Comparison of ENCODE assay signal across 8 mouse cellular contexts in the genomic region with DNA sequence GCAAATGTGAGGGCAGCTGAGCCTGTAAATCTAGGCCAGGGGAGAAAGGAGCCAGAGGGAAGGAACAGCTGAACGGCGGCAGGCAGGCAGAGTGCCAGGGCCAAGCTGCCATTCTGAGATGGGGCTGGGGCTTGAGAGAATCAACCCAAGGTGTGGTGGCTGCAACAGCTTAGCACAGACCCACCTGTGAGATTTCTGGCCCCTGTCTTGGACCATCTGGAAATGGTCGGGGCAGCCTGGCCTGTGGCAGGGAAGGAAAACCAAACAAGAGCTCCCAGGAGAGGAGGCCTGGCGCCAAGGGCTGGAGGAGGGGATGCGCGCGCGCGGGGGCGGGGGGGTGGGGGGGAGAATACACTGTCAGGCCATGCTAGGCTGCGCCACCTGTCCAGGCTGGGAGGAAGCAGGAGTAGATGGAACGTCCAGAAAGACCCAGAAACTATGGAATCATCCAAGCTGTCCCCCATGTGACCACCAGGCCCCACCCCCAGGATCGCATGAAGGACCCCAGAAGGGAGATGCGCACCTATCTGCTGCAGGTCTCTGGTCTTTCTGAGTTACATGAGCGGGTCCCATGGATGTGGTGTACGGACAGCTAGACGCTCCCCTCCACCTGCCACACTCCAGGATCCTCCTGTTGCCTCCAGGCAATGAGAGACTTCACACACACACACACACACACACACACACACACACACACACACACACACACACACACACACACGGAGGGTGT. TPM values are rescaled to one million over a fixed set of nuclear protein-coding genes. Genes with fewer than 3 reads are reported as not detected.
DNase-seq lines count a peak whose midpoint lies in the region; ATAC-seq lines count a peak whose summit lies in the region.

No protein-coding gene starts in this region.

- H3K4me2 ChIP-seq in embryonic facial prominence, embryonic 14.5 days (ENCODE audit: low read depth, low read length): peak overlapping the region; percentile 20; the same call in 1 of the 2 replicates
- H3K4me2 ChIP-seq in liver, embryonic 16.5 days (ENCODE audit: low read depth, low read length): peak overlapping the region; percentile 8; the same call in 1 of the 2 replicates

- no peak overlapping the region for H3K27ac ChIP-seq in embryonic facial prominence, embryonic 14.5 days (replicated peaks; ENCODE audit: low read depth, low read length)
- no peak overlapping the region for H3K27ac ChIP-seq in liver, embryonic 16.5 days (ENCODE audit: low read length)

- H3K4me1 ChIP-seq in embryonic facial prominence, embryonic 14.5 days (ENCODE audit: control insufficient read depth, insufficient read depth, low read length): peaks cover 40% of the 10 kb centered on the region
- H3K4me1 ChIP-seq in liver, embryonic 16.5 days (ENCODE audit: control insufficient read depth, low read depth, low read length): peaks cover 31% of the 10 kb centered on the region

- no peak overlapping the region for H3K4me3 ChIP-seq in embryonic facial prominence, embryonic 14.5 days (ENCODE audit: low read depth, low read length)
- no peak overlapping the region for H3K4me3 ChIP-seq in liver, embryonic 16.5 days (ENCODE audit: low read depth, low read length)

- H3K9ac ChIP-seq in embryonic facial prominence, embryonic 14.5 days (ENCODE audit: low read depth, low read length): no peak overlapping the region
- no peak overlapping the region for H3K9ac ChIP-seq in liver, embryonic 16.5 days (ENCODE audit: low read depth, low read length)

- 33% methylated on average over 10 of the region's 18 CpGs for WGBS in embryonic facial prominence, embryonic 14.5 days
- 66% methylated on average over 18 of the region's 18 CpGs for WGBS in liver, embryonic 16.5 days (ENCODE audit: insufficient replicate concordance)

- ATAC-seq in embryonic facial prominence, embryonic 14.5 days (ENCODE audit: low read depth): no peak
- no peak for ATAC-seq in liver, embryonic 16.5 days (ENCODE audit: low read depth)
- no peak for ATAC-seq in CD4-positive, CD25-positive, alpha-beta regulatory T cell, adult 4 months

- no peaks in the 10 kb centered on the region for H3K27me3 ChIP-seq in embryonic facial prominence, embryonic 14.5 days (replicated peaks; ENCODE audit: control insufficient read depth, insufficient read depth, low read length)
- peaks cover 20% of the 10 kb centered on the region for H3K27me3 ChIP-seq in liver, embryonic 16.5 days (ENCODE audit: control insufficient read depth, insufficient read depth, low read depth, low read length)

- no peaks in the 10 kb centered on the region for H3K36me3 ChIP-seq in embryonic facial prominence, embryonic 14.5 days (ENCODE audit: control insufficient read depth, insufficient read depth, low read length)
- H3K36me3 ChIP-seq in liver, embryonic 16.5 days (ENCODE audit: control insufficient read depth, insufficient read depth): no peaks in the 10 kb centered on the region

- intact Hi-C loops in heart, postnatal 25 days (cut with DNase I): loop anchor here (5.0 kb wide), 2 partner anchors 39 to 74 kb away; no protein-coding TSS in a partner anchor

- peak; percentile 95 for DNase-seq in heart, adult 11 months
- DNase-seq in heart, postnatal 25 days (ENCODE audit: low spot score): no peak
- DNase-seq in Muller cell, postnatal 12 days (ENCODE audit: inconsistent ontology term): peak; percentile 40
- DNase-seq in embryonic facial prominence, embryonic 14.5 days (ENCODE audit: low spot score): peak; percentile 56
- DNase-seq in kidney, adult 11 months: peak; percentile 71
- DNase-seq in thymus, adult 18-20 months: no peak

- no peaks in the 10 kb centered on the region for H3K9me3 ChIP-seq in embryonic facial prominence, embryonic 14.5 days (ENCODE audit: control insufficient read depth, low read length)
- H3K9me3 ChIP-seq in liver, embryonic 16.5 days (replicated peaks; ENCODE audit: control insufficient read depth, low read length): no peaks in the 10 kb centered on the region

RNA-seq across cellular contexts. Expression of a gene that starts 3.0 kb away (rescaled TPM):
- total RNA-seq in heart, postnatal 25 days (2021): 1 to 10 TPM; 7.3 to 8.6 TPM
- 14.6 and 14.9 TPM in 2 replicates for polyA plus RNA-seq in embryonic facial prominence, embryonic 14.5 days (2014; fragmentation: Nextera tagmentation; extraction: Ambion mirVana)
- 15.7 and 18.6 TPM in 2 replicates for polyA plus RNA-seq in liver, embryonic 16.5 days (2015; fragmentation: Nextera tagmentation; extraction: Ambion mirVana)
- polyA plus RNA-seq in CD4-positive, CD25-positive, alpha-beta regulatory T cell, adult 4 months (2017; shearing (Covaris generic)): under 1 TPM; 0.86 to 0.96 TPM

Comparison
In these comparisons a context has a peak if more than half of its experiments do, and no peak if none do; other contexts are left out.
1. DNase-seq: peak in heart, adult 11 months (single experiment), Muller cell, postnatal 12 days (single experiment), embryonic facial prominence, embryonic 14.5 days (single experiment) and kidney, adult 11 months (single experiment); none in heart, postnatal 25 days (single experiment) and thymus, adult 18-20 months (0 of 2).